8 mouse cellular contexts compared by ENCODE assay signal in genomic region chr11:79973626-79974476, GRCm38 (mm10). TPM values are rescaled to one million over a fixed set of nuclear protein-coding genes. Genes with fewer than 3 reads are reported as not detected.
DNase-seq lines count a peak whose midpoint lies in the region; ATAC-seq and TF ChIP-seq lines count a peak whose summit lies in the region.

No protein-coding gene starts in this region.

- H3K4me2 ChIP-seq in forebrain, embryonic 14.5 days (ENCODE audit: low read length) = peak overlapping the region; percentile 71
- H3K4me2 ChIP-seq in intestine, embryonic 15.5 days (replicated peaks) = peak overlapping the region; percentile 97
- H3K4me2 ChIP-seq in lung, embryonic 14.5 days = peak overlapping the region; percentile 85
- peak overlapping the region; percentile 90 for H3K4me2 ChIP-seq in neural tube, embryonic 13.5 days

- no peaks in the 10 kb centered on the region for H3K36me3 ChIP-seq in spleen, adult 2 months (ENCODE audit: control insufficient read depth, insufficient read depth, low read length)
- H3K36me3 ChIP-seq in forebrain, embryonic 14.5 days (ENCODE audit: control insufficient read depth, insufficient read depth, low read length) = no peaks in the 10 kb centered on the region
- no peaks in the 10 kb centered on the region for H3K36me3 ChIP-seq in intestine, embryonic 15.5 days
- H3K36me3 ChIP-seq in lung, embryonic 14.5 days (ENCODE audit: insufficient read depth) = no peaks in the 10 kb centered on the region
- H3K36me3 ChIP-seq in neural tube, embryonic 13.5 days = no peaks in the 10 kb centered on the region

- no peak for TF ChIP-seq POLR2A in spleen, adult 2 months (IDR thresholded peaks at IDR 0.05; ENCODE audit: low read depth, low read length)

- ATAC-seq in forebrain, embryonic 14.5 days = peak; percentile 67
- ATAC-seq in intestine, embryonic 15.5 days = peak; percentile 71
- peak; percentile 58 for ATAC-seq in lung, embryonic 14.5 days (ENCODE audit: insufficient read depth)
- ATAC-seq in neural tube, embryonic 13.5 days (ENCODE audit: low read depth) = peak; percentile 74

- H3K27ac ChIP-seq in spleen, adult 2 months (ENCODE audit: insufficient read depth, low read length) = no peak overlapping the region
- H3K27ac ChIP-seq in forebrain, embryonic 14.5 days (ENCODE audit: low read depth, low read length) = peak overlapping the region; percentile 83
- no peak overlapping the region for H3K27ac ChIP-seq in intestine, embryonic 15.5 days
- H3K27ac ChIP-seq in lung, embryonic 14.5 days (ENCODE audit: low read depth) = no peak overlapping the region
- no peak overlapping the region for H3K27ac ChIP-seq in neural tube, embryonic 13.5 days (replicated peaks)

- no peak for DNase-seq in spleen, adult 2 months (ENCODE audit: low read depth in 1 of 2, low spot score in 2 of 2)
- no peak for DNase-seq in spleen, postnatal 14 days (ENCODE audit: low spot score in 2 of 2)
- DNase-seq in cerebellum, adult 11 months = peak; percentile 36
- DNase-seq in forebrain, embryonic 14.5 days (ENCODE audit: low spot score) = peak; percentile 55
- DNase-seq in lung, embryonic 14.5 days = peak; percentile 60
- no peak for DNase-seq in ovary, adult 18-20 months (ENCODE audit: low spot score)

- WGBS in spleen, adult 2 months = 3% methylated on average over 41 of the region's 41 CpGs
- under 1% methylated on average over 40 of the region's 41 CpGs for WGBS in forebrain, embryonic 14.5 days
- WGBS in intestine, embryonic 15.5 days = under 1% methylated on average over 41 of the region's 41 CpGs
- under 1% methylated on average over 41 of the region's 41 CpGs for WGBS in lung, embryonic 14.5 days
- under 1% methylated on average over 41 of the region's 41 CpGs for whole genome bisulfite sequencing in neural tube, embryonic 13.5 days

- peaks cover 5% of the 10 kb centered on the region; the same call in 1 of the 2 replicates for H3K4me1 ChIP-seq in spleen, adult 2 months (ENCODE audit: control insufficient read depth, insufficient read depth, insufficient read length)
- no peaks in the 10 kb centered on the region for H3K4me1 ChIP-seq in forebrain, embryonic 14.5 days (ENCODE audit: control insufficient read depth, insufficient read depth, low read length)
- peaks cover 14% of the 10 kb centered on the region for H3K4me1 ChIP-seq in intestine, embryonic 15.5 days (replicated peaks)
- H3K4me1 ChIP-seq in lung, embryonic 14.5 days (ENCODE audit: insufficient read depth) = peaks cover 3% of the 10 kb centered on the region
- peaks cover 15% of the 10 kb centered on the region for H3K4me1 ChIP-seq in neural tube, embryonic 13.5 days (replicated peaks)

- TF ChIP-seq CTCF in spleen, adult 2 months (IDR thresholded peaks at IDR 0.05; ENCODE audit: extremely low read depth, insufficient read depth, insufficient read length, insufficient replicate concordance) = no peak
- no peak for TF ChIP-seq CTCF in lung, embryonic 14.5 days (IDR thresholded peaks at IDR 0.05; ENCODE audit: low read depth)

- H3K4me3 ChIP-seq in spleen, adult 2 months (ENCODE audit: extremely low read depth, insufficient read depth, insufficient read length) = peak overlapping the region; percentile 48
- peak overlapping the region; percentile 47 for H3K4me3 ChIP-seq in forebrain, embryonic 14.5 days (ENCODE audit: low read depth, low read length)
- peak overlapping the region; percentile 49 for H3K4me3 ChIP-seq in intestine, embryonic 15.5 days (replicated peaks)
- H3K4me3 ChIP-seq in lung, embryonic 14.5 days (ENCODE audit: low read depth, low read length) = peak overlapping the region; percentile 47
- peak overlapping the region; percentile 53 for H3K4me3 ChIP-seq in neural tube, embryonic 13.5 days

- peaks cover 11% of the 10 kb centered on the region for H3K27me3 ChIP-seq in spleen, adult 2 months (ENCODE audit: control insufficient read depth, insufficient read depth, low read length)
- no peaks in the 10 kb centered on the region for H3K27me3 ChIP-seq in forebrain, embryonic 14.5 days (replicated peaks; ENCODE audit: control insufficient read depth, insufficient read depth, low read length)
- peaks cover 12% of the 10 kb centered on the region for H3K27me3 ChIP-seq in intestine, embryonic 15.5 days (replicated peaks)
- H3K27me3 ChIP-seq in lung, embryonic 14.5 days (ENCODE audit: insufficient read depth, low read length) = peaks cover 28% of the 10 kb centered on the region
- H3K27me3 ChIP-seq in neural tube, embryonic 13.5 days = peaks cover 27% of the 10 kb centered on the region

- H3K9ac ChIP-seq in forebrain, embryonic 14.5 days (ENCODE audit: low read length) = peak overlapping the region; percentile 73
- peak overlapping the region; percentile 45; the same call in 1 of the 2 replicates for H3K9ac ChIP-seq in intestine, embryonic 15.5 days
- peak overlapping the region; percentile 49 for H3K9ac ChIP-seq in lung, embryonic 14.5 days
- H3K9ac ChIP-seq in neural tube, embryonic 13.5 days = peak overlapping the region; percentile 75

- no peaks in the 10 kb centered on the region for H3K9me3 ChIP-seq in forebrain, embryonic 14.5 days (replicated peaks; ENCODE audit: control insufficient read depth, low read length)
- H3K9me3 ChIP-seq in intestine, embryonic 15.5 days = no peaks in the 10 kb centered on the region
- H3K9me3 ChIP-seq in lung, embryonic 14.5 days (ENCODE audit: low read depth, low read length) = no peaks in the 10 kb centered on the region
- no peaks in the 10 kb centered on the region for H3K9me3 ChIP-seq in neural tube, embryonic 13.5 days

RNA-seq across cellular contexts. Expression of gene Utp6, which starts 11.7 kb away (rescaled TPM):
- 2.6 and 2.7 TPM in 2 replicates for polyA plus RNA-seq in spleen, adult 2 months (2012; rRNA removed)
- polyA plus RNA-seq in forebrain, embryonic 14.5 days (2014; fragmentation: Nextera tagmentation; extraction: Ambion mirVana) = 52.1 and 54.2 TPM in 2 replicates
- 47.0 and 50.0 TPM in 2 replicates for polyA plus RNA-seq in intestine, embryonic 15.5 days (2015; fragmentation: Nextera tagmentation; extraction: Ambion mirVana)
- polyA plus RNA-seq in lung, embryonic 14.5 days (2014; fragmentation: Nextera tagmentation; extraction: Ambion mirVana) = 62.4 and 64.8 TPM in 2 replicates
- 45.3 and 45.7 TPM in 2 replicates for polyA plus RNA-seq in neural tube, embryonic 13.5 days (2015; fragmentation: Nextera tagmentation; extraction: Ambion mirVana)

RNA-seq across cellular contexts. Expression of gene Suz12, which starts 19.1 kb away (rescaled TPM):
- 3.6 and 4.7 TPM in 2 replicates for polyA plus RNA-seq in spleen, adult 2 months (2012; rRNA removed)
- 19.4 and 23.6 TPM in 2 replicates for polyA plus RNA-seq in forebrain, embryonic 14.5 days (2014; fragmentation: Nextera tagmentation; extraction: Ambion mirVana)
- 19.2 and 22.6 TPM in 2 replicates for polyA plus RNA-seq in intestine, embryonic 15.5 days (2015; fragmentation: Nextera tagmentation; extraction: Ambion mirVana)
- 28.6 and 29.5 TPM in 2 replicates for polyA plus RNA-seq in lung, embryonic 14.5 days (2014; fragmentation: Nextera tagmentation; extraction: Ambion mirVana)
- polyA plus RNA-seq in neural tube, embryonic 13.5 days (2015; fragmentation: Nextera tagmentation; extraction: Ambion mirVana) = 15.8 TPM in 2 replicates

Comparison
In these comparisons a context has a peak if more than half of its experiments do, and no peak if none do; other contexts are left out.
1. DNase-seq: peak in cerebellum, adult 11 months (single experiment), forebrain, embryonic 14.5 days (single experiment) and lung, embryonic 14.5 days (single experiment); none in spleen, adult 2 months (0 of 2), spleen, postnatal 14 days (0 of 2) and ovary, adult 18-20 months (single experiment).
2. RNA of gene Utp6, which starts 11.7 kb away (polyA plus RNA-seq): 62.4 to 64.8 TPM in lung, embryonic 14.5 days, 52.1 to 54.2 TPM in forebrain, embryonic 14.5 days, 47.0 to 50.0 TPM in intestine, embryonic 15.5 days and 45.3 to 45.7 TPM in neural tube, embryonic 13.5 days; 2.6 to 2.7 TPM in spleen, adult 2 months; every median in the first group is over 10 times any median in the second.
3. Peak in every context shown above with its lines, with median percentiles within 50 percentile points of each other: H3K4me3 ChIP-seq, ATAC-seq, H3K4me2 ChIP-seq and H3K9ac ChIP-seq.